Mouse (Mus musculus) embryo, embryonic 11.5 days (tissue): ENCODE data around the gene Ebf1.

Experiments
- DNase-seq: peaks from one replicate; pipeline ENCODE4 v3.0.0-alpha.2; 2012; ENCODE audit warnings: low read depth, low spot score

The Ebf1 gene

DNA sequence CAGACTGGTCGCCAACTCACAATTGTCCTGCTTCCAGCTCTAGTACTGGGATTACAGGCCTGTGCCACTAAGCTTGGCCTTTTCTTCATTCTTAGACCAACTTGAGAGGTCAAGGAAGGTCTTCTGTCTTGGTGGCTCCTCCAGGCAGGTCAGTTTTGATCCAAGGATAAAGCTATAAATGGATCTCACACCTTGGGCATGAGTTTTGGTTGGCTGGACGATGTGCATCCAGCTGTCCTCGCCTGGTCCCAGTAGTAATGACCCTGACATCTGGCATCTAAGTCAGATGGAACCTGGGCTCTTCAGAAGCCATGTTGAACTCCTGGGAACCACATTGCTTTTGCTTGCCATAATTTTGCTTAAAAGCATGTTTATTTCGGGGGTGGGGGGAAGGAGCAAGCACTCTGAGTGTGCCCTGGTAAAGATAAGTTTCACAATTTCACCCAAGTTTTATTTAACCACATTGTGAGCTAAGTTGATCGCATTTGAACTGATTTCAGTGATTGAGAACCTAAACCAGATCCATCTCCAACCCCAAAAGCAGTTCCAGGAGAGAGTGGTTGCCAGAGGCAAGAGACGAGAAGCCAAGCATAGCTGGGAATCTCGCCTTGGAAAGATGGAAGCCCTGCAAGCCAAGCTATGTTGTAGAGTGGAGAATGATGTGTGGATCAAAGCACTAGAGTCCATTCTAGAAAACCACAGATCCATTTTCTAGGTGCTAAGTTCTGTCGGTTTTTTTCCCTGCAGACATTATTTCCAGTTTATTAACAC lies 85.8 kb downstream of the Ebf1 start:
- no peak for DNase-seq

- DNase-seq: no peak
These were observed 86.8 kb downstream of the Ebf1 start for GRCm38 (mm10) chr11:44703951-44704350.

GRCm38 (mm10) chr11:44705811-44706210 lies 88.7 kb downstream of the Ebf1 start:
- DNase-seq: no peak

DNA sequence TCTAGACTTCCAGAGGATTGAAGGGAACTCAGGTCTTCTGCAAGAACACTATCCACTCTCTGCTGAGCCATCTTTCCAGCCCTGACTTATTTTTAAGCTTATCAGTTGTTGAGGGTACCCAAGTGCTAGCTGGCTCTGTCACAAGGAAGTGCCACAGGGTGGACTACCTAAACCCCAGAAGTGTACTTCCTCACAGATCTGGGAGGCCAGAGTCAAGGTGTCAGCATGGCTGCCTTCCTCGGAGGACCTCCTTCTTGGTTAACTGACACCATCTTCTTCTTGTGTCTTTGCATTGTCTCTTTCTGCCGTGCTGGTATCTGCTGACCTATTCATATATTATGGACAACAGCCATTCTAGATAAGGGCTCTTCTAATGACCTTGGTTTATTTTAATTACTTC lies 89.3 kb downstream of the Ebf1 start:
- DNase-seq: no peak

- no peak for DNase-seq
These were observed 90.5 kb downstream of the Ebf1 start for GRCm38 (mm10) chr11:44707381-44708289.

GRCm38 (mm10) chr11:44708290-44708685 lies 91.2 kb downstream of the Ebf1 start:
- no peak for DNase-seq

- no peak for DNase-seq
These were observed 92.0 kb downstream of the Ebf1 start for GRCm38 (mm10) chr11:44709073-44709618.

DNA sequence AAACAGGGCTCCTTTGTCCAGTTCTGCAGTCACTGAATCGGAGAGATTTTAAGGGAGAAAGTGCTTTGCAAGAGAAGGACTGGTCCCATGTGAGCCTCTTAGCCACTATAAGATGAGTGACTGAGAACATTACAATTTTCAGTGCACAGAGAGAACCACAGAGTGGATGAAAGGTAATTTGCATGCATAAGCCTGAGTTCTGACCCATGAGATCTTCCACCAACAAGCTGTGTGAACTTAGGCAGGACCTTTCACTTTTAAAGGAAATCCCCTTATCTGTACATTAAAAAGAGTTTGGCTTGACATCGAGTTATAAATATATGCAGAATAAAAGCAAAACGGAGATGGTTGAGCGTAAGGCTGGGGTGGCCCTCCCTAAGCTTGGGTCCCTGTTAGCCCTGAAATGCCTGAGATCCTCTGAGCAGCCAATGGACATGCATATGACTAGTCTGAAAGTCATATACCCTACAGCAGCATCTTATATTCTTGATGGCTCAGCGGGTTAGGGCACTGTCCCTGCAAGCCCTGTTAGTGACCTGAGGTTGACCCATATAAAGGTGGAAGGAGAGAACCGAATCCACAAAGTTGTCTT lies 92.8 kb downstream of the Ebf1 start:
- no peak for DNase-seq

DNA sequence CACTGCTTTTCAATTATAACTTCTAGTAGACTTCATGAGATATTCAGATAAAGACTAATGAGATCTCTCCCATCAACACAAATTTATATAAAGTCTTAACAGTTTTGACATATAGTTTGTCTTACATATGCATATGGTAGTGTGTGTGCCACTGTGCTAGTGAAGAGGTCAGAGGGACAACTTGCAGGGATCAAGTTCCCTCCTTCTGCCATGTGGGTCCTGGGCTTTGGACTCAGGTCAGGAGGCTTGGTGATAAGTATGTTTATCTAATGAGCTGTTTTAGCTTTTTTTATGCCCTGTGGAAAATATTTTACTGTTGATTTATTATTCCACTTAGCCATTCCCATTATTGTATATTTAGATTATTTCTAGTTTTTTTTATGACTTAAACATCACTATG lies 93.7 kb downstream of the Ebf1 start:
- no peak for DNase-seq

DNA sequence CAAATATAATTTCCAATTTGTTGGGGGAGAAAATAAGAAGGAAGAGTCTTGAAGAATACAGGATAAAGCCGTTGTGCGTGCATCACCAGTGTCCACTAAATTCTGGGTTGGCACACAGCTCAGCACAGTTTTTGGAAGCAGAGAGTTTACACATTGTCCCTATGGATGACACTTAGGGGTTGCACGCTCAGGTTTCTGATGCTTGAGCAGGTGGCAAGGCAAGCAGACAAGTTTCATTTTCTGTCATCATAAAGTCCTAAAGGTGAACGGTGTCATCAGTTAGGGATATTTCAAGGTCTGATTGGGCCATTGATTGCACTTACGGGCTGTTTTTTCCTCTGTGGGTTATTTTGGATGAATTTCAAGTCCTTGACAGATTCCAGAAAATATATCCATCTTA lies 97.1 kb downstream of the Ebf1 start:
- DNase-seq: no peak

GRCm38 (mm10) chr11:44715776-44716175 lies 98.7 kb downstream of the Ebf1 start:
- DNase-seq: no peak

GRCm38 (mm10) chr11:44716928-44717327 lies 99.8 kb downstream of the Ebf1 start:
- no peak for DNase-seq

GRCm38 (mm10) chr11:44717636-44718035 lies 100.5 kb downstream of the Ebf1 start:
- DNase-seq: no peak

DNA sequence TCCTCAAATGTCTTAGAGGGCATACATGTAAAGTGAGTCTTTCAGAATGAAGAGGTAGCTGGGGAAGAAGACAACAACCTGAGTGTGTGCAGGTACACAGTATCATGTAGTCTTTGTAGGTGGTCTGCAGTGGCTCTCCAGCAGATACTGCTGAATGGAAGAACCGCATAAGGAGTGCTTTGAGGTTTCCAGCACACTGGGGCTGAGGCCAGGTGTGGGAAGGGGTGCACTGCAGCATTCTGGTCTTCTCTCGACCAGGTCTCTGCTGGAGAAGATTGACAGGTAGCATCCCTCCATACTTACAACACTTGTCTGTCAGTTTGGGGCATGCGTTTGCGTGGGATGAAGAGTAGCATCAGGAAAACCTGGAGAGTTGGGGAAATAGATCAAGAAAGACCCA lies 104.9 kb downstream of the Ebf1 start:
- DNase-seq: no peak

GRCm38 (mm10) chr11:44723950-44724502 lies 106.9 kb downstream of the Ebf1 start:
- DNase-seq: no peak

DNA sequence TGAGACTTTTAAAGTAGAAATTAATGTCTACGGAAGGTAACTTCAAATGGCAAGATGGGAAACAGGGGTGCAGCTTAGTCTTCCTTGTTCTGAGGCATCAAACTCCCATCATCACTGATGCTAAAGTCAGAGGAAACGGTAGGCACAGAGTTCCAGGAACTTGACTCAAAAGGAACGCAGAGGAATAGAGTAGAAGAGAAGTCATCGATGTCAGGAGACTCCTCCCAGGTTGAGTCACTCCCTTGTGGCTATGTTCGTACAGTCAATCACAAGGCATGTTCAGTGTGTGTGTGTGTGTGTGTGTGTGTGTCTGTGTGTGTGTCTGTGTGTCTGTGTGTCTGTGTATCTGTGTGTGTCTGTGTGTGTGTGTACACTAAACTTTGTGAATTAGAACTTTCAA lies 108.6 kb downstream of the Ebf1 start:
- DNase-seq: no peak

DNA sequence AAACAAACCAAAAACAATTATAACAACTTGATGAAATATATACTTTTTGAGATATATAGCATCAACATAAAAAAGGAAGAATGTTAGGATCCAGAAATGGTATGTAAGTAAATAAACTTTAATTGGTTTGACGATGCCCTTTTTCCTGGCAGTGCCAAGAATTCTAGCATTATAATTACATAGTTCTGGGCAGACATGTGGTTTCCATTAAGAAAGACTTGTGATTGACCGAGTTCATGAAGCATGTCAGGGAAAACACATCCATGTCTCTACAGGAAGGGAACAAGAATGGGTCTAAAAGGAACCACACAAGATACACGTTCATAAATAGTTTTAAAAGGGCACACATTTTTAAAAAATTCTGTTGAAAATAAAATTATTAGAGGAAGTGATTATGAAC lies 110.3 kb downstream of the Ebf1 start:
- no peak for DNase-seq

DNA sequence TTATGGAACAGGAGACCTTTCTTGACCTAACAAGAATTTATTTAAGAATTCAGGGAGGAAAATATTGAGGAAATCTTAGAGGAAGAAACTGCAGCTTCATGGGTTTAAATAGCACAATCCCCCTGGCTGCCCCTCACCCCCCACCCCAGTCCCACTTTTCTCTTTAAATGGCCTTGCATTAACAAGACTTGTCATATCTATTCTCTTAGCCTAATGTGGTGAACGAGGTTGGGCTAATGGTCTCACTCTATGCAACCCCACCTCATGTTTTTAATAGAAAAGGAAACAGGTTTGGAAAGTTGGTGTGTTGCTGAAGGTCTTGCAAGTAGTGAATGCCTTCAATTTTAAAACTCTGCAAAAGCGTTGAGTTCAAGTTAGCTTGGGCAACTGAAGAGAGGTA lies 110.7 kb downstream of the Ebf1 start:
- no peak for DNase-seq

- DNase-seq: no peak
These were observed 111.2 kb downstream of the Ebf1 start for GRCm38 (mm10) chr11:44728271-44728670.

GRCm38 (mm10) chr11:44729931-44730330 lies 112.8 kb downstream of the Ebf1 start:
- DNase-seq: no peak

- DNase-seq: no peak
These were observed 114.6 kb downstream of the Ebf1 start for GRCm38 (mm10) chr11:44731763-44732162.

DNA sequence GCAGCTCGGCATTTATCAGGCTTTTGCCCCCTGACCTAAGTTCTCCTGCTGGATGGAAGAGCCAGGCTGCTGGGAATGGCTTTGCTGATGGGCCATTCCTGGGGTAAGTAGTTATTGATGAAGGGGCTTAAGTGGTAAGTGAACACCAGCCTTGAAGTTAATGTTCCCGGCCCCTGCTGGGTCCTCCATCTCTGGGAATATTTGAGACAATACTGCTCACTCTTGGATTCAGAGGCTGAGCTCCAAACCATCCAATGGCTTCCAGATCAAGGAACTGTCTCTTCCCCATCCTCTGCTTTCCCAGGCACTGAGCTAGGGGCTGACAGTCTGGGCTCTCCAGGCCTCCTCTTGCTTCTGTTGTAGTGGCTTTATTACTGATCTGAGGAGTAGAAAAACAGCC lies 116.2 kb downstream of the Ebf1 start:
- no peak for DNase-seq
